Mouse (Mus musculus): ENCODE measurements around the gene Spata46. TPM values are rescaled to one million over a fixed set of nuclear protein-coding genes. Genes with fewer than 3 reads are reported as not detected.

Spata46 gene
- polyA plus RNA-seq, 1 experiment from 2014 or later: 0.46 TPM

DNA sequence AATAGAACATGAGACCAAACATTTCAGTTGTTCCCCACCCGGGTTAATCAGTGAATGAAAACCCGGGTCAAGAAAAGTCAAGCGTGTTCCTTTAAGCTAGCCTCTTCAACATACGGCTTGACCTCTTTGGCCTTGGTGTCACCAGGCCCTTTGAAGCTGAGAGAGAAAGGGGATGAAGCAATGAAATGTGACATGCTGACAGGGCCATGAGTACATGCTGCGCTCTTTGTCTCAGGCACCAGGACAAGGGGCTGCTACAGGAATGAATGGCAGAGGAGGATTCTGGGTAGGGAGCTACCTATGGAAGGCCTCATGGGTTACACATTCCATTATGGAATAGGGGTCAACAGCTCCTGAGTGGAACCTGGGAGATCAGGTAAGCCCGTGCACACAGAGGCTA is 5.5 kb upstream of the Spata46 start:
- Histone ChIP-seq H3K36me3 (ENCODE audit: control insufficient read depth, insufficient read depth, low read length) (no peaks in the 10 kb centered on the region; the same call in 1 of the 2 replicates), H3K4me2 (replicated peaks; ENCODE audit: low read depth) (no peak overlapping the region), H3K27ac (replicated peaks) (no peak overlapping the region), H3K4me3 (ENCODE audit: low read depth, low read length) (no peak overlapping the region), H3K9ac (ENCODE audit: low read length) (no peak overlapping the region), H3K27me3 (ENCODE audit: control insufficient read depth, insufficient read depth, low read length) (no peaks in the 10 kb centered on the region), H3K4me1 (replicated peaks; ENCODE audit: control insufficient read depth, insufficient read depth) (no peaks in the 10 kb centered on the region), H3K9me3 (ENCODE audit: control insufficient read depth, low read length) (no peaks in the 10 kb centered on the region)
- no peak for DNase-seq (ENCODE audit: low spot score)
- TF ChIP-seq EP300 (optimal IDR thresholded peaks at IDR 0.05) (no peak), CTCF (IDR thresholded peaks at IDR 0.05; ENCODE audit: low read depth) (no peak)
- no peak for ATAC-seq (ENCODE audit: low FRiP score, low TSS enrichment)
- WGBS: 78% methylated on average over 6 of the region's 6 CpGs

DNA sequence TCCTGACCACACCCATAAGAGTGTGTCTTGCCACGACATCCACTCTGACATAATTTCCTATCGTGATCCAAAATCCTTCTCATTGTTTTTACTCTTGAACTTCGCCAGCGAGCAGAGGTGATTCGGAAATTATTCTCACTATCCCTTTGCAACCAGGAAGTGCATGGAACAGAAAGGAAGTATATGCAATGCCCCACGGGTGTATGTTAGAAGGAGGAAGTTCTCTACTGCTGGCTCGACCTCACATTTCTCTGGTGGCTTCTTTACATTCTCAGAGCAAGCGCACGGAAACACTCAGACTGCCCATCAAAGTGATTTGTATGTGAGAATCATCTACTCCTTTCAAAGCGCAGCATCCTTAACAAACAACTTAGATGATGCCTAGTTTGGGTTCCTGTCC is 3.6 kb upstream of the Spata46 start:
- Histone ChIP-seq H3K27ac (replicated peaks) (no peak overlapping the region), H3K9me3 (ENCODE audit: control insufficient read depth, low read length) (no peaks in the 10 kb centered on the region), H3K4me2 (replicated peaks; ENCODE audit: low read depth) (no peak overlapping the region), H3K4me3 (ENCODE audit: low read depth, low read length) (no peak overlapping the region), H3K36me3 (ENCODE audit: control insufficient read depth, insufficient read depth, low read length) (no peaks in the 10 kb centered on the region; the same call in 1 of the 2 replicates), H3K4me1 (replicated peaks; ENCODE audit: control insufficient read depth, insufficient read depth) (no peaks in the 10 kb centered on the region), H3K27me3 (ENCODE audit: control insufficient read depth, insufficient read depth, low read length) (no peaks in the 10 kb centered on the region), H3K9ac (ENCODE audit: low read length) (no peak overlapping the region)
- TF ChIP-seq EP300 (optimal IDR thresholded peaks at IDR 0.05) (no peak), CTCF (IDR thresholded peaks at IDR 0.05; ENCODE audit: low read depth) (no peak)
- DNase-seq (ENCODE audit: low spot score) (no peak), ATAC-seq (ENCODE audit: low FRiP score, low TSS enrichment) (no peak)
- 84% methylated on average over 10 of the region's 10 CpGs for WGBS

- H3K9ac ChIP-seq (ENCODE audit: low read length): no peak within 1 kb of the TSS
- no peak within 1 kb of the TSS for H3K4me2 ChIP-seq (replicated peaks; ENCODE audit: low read depth)
- H3K4me3 ChIP-seq (ENCODE audit: low read depth, low read length): no peak within 1 kb of the TSS
- no peaks in the 10 kb centered on the region for H3K9me3 ChIP-seq (ENCODE audit: control insufficient read depth, low read length)
- DNase-seq (ENCODE audit: low spot score) (no peak), ATAC-seq (ENCODE audit: low FRiP score, low TSS enrichment) (no peak)
- WGBS: 93% methylated on average over 4 of the region's 4 CpGs
- no peak for TF ChIP-seq EP300 (optimal IDR thresholded peaks at IDR 0.05)
- no peak for TF ChIP-seq CTCF (IDR thresholded peaks at IDR 0.05; ENCODE audit: low read depth)
- no peaks in the 10 kb centered on the region for H3K27me3 ChIP-seq (ENCODE audit: control insufficient read depth, insufficient read depth, low read length)
- no peaks in the 10 kb centered on the region for H3K4me1 ChIP-seq (replicated peaks; ENCODE audit: control insufficient read depth, insufficient read depth)
- no peak within 1 kb of the TSS for H3K27ac ChIP-seq (replicated peaks)
- no peaks in the 10 kb centered on the region for H3K36me3 ChIP-seq (ENCODE audit: control insufficient read depth, insufficient read depth, low read length)
These were observed 2.4 kb upstream of the Spata46 start, which contains the start of gene Gm7694 for GRCm38 (mm10) chr1:170306232-170306631. Gene Gm7694 (minus strand): TSS chr1:170306332.

- H3K9ac ChIP-seq (ENCODE audit: low read length): no peak overlapping the region
- no peaks in the 10 kb centered on the region for H3K36me3 ChIP-seq (ENCODE audit: control insufficient read depth, insufficient read depth, low read length)
- DNase-seq (ENCODE audit: low spot score): no peak
- TF ChIP-seq CTCF (IDR thresholded peaks at IDR 0.05; ENCODE audit: low read depth): no peak
- TF ChIP-seq EP300 (optimal IDR thresholded peaks at IDR 0.05): no peak
- 79% methylated on average over 6 of the region's 6 CpGs for WGBS
- H3K4me1 ChIP-seq (replicated peaks; ENCODE audit: control insufficient read depth, insufficient read depth): no peaks in the 10 kb centered on the region
- H3K27ac ChIP-seq (replicated peaks): no peak overlapping the region
- no peak overlapping the region for H3K4me2 ChIP-seq (replicated peaks; ENCODE audit: low read depth)
- no peaks in the 10 kb centered on the region for H3K27me3 ChIP-seq (ENCODE audit: control insufficient read depth, insufficient read depth, low read length)
- no peak overlapping the region for H3K4me3 ChIP-seq (ENCODE audit: low read depth, low read length)
- no peak for ATAC-seq (ENCODE audit: low FRiP score, low TSS enrichment)
- no peaks in the 10 kb centered on the region for H3K9me3 ChIP-seq (ENCODE audit: control insufficient read depth, low read length)
These were observed 2.8 kb downstream of the Spata46 start for GRCm38 (mm10) chr1:170311431-170311830.

DNA sequence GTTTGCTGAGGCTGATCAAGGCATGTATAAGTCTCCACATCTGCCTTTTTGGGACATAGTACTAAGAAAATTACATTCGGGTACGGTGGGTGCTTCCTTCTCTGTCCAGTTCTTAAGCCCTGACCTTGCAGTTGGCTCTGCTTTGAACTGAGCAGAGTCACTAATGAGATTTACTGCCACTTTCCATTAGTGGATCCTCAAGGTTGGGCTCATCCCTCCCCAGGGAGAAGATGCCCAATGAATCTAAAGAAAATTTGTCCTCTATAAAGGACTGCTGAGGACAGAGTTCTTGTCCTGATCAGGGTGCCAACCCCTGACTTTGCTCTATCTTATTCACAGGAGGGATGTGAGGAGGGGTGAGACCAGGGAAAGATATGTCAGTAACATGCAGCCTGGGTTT is 13.4 kb downstream of the Spata46 start:
- H3K27me3 ChIP-seq (ENCODE audit: control insufficient read depth, insufficient read depth, low read length): no peaks in the 10 kb centered on the region
- H3K27ac ChIP-seq (replicated peaks): no peak overlapping the region
- no peaks in the 10 kb centered on the region for H3K9me3 ChIP-seq (ENCODE audit: control insufficient read depth, low read length)
- H3K4me1 ChIP-seq (replicated peaks; ENCODE audit: control insufficient read depth, insufficient read depth): no peaks in the 10 kb centered on the region
- WGBS: 80% methylated on average over 2 of the region's 2 CpGs
- H3K4me3 ChIP-seq (ENCODE audit: low read depth, low read length): no peak overlapping the region
- no peak overlapping the region for H3K9ac ChIP-seq (ENCODE audit: low read length)
- H3K36me3 ChIP-seq (ENCODE audit: control insufficient read depth, insufficient read depth, low read length): no peaks in the 10 kb centered on the region; the same call in 1 of the 2 replicates
- TF ChIP-seq CTCF (IDR thresholded peaks at IDR 0.05; ENCODE audit: low read depth) (no peak), EP300 (optimal IDR thresholded peaks at IDR 0.05) (no peak)
- DNase-seq (ENCODE audit: low spot score) (no peak), ATAC-seq (ENCODE audit: low FRiP score, low TSS enrichment) (no peak)
- no peak overlapping the region for H3K4me2 ChIP-seq (replicated peaks; ENCODE audit: low read depth)

GRCm38 (mm10) chr1:170323001-170323400 is 14.4 kb downstream of the Spata46 start:
- no peaks in the 10 kb centered on the region for H3K4me1 ChIP-seq (replicated peaks; ENCODE audit: control insufficient read depth, insufficient read depth)
- H3K27me3 ChIP-seq (ENCODE audit: control insufficient read depth, insufficient read depth, low read length): no peaks in the 10 kb centered on the region
- H3K4me2 ChIP-seq (replicated peaks; ENCODE audit: low read depth): no peak overlapping the region
- DNase-seq (ENCODE audit: low spot score): no peak
- ATAC-seq (ENCODE audit: low FRiP score, low TSS enrichment): no peak
- no peak overlapping the region for H3K9ac ChIP-seq (ENCODE audit: low read length)
- no peaks in the 10 kb centered on the region for H3K9me3 ChIP-seq (ENCODE audit: control insufficient read depth, low read length)
- TF ChIP-seq CTCF (IDR thresholded peaks at IDR 0.05; ENCODE audit: low read depth) (no peak), EP300 (optimal IDR thresholded peaks at IDR 0.05) (no peak)
- no peak overlapping the region for H3K27ac ChIP-seq (replicated peaks)
- WGBS: 89% methylated on average over 10 of the region's 10 CpGs
- H3K36me3 ChIP-seq (ENCODE audit: control insufficient read depth, insufficient read depth, low read length): no peaks in the 10 kb centered on the region; the same call in 1 of the 2 replicates
- H3K4me3 ChIP-seq (ENCODE audit: low read depth, low read length): no peak overlapping the region
